Mouse (Mus musculus) forebrain, postnatal 0 days (tissue): Measurements from ENCODE around the gene Plekhj1. TPM values are rescaled to one million over a fixed set of nuclear protein-coding genes. Genes with fewer than 3 reads are reported as not detected.

Experiments used
- ATAC-seq: fragments of 200-750 bp; cut with Nextera tagmentation; 2 replicates; pipeline ENCODE4 v1.8.0; 2017; ENCODE audit warnings: mild to moderate bottlenecking, moderate library complexity
- DNase-seq: peaks from one replicate; pipeline ENCODE4 v3.0.0-alpha.2; 2015
- H3K27ac ChIP-seq: fragments of 300-500 bp; sonication (generic); 2 replicates; pipeline ENCODE4 v1.5.1; 2014; ENCODE audit warnings: low read depth, mild to moderate bottlenecking, antibody characterized with exemption, low read length, moderate library complexity, mixed read lengths
- H3K27me3 ChIP-seq: fragments of 300-500 bp; sonication (generic); 2 replicates; pipeline ENCODE4 v1.6.1; 2014; ENCODE audit warnings: mild to moderate bottlenecking, low read length, mixed read lengths; ENCODE audit not compliant: insufficient read depth
- H3K36me3 ChIP-seq: fragments of 300-500 bp; sonication (generic); 2 replicates; pipeline ENCODE4 v1.6.1; 2014; ENCODE audit warnings: mild to moderate bottlenecking, moderate library complexity; ENCODE audit not compliant: insufficient read depth
- H3K4me1 ChIP-seq: fragments of 300-500 bp; sonication (generic); 2 replicates; pipeline ENCODE4 v1.6.1; 2014; ENCODE audit warnings: antibody characterized with exemption; ENCODE audit not compliant: insufficient read depth
- H3K4me2 ChIP-seq: fragments of 300-500 bp; sonication (generic); 2 replicates; pipeline ENCODE4 v1.6.1; 2014; ENCODE audit warnings: low read depth, mild to moderate bottlenecking, moderate library complexity
- H3K4me3 ChIP-seq: fragments of 300-500 bp; sonication (generic); 2 replicates; pipeline ENCODE4 v1.5.1; 2014; ENCODE audit warnings: low read depth, low read length, mixed read lengths
- H3K9ac ChIP-seq: fragments of 300-500 bp; sonication (generic); 2 replicates; pipeline ENCODE4 v1.6.1; 2014; ENCODE audit warnings: mild to moderate bottlenecking
- H3K9me3 ChIP-seq: fragments of 300-500 bp; sonication (generic); 2 replicates; pipeline ENCODE4 v1.6.1; 2016; ENCODE audit warnings: low read length
- CTCF ChIP-seq: sonication (generic); IDR thresholded peaks from 2 replicates; pipeline ENCODE4 v1.5.1; 2016; ENCODE audit warnings: antibody characterized with exemption, control low read depth, low read depth
- WGBS: fragments of 180-500 bp; shearing (Covaris S2); extraction: QIAGEN DNeasy Blood & Tissue Kit; methylation state at CpG from one replicate; pipeline ENCODE4 v1.1.7; 2014; 5-methylcytosine and 5-hydroxymethylcytosine counted together
- polyA plus RNA-seq: library from polyadenylated mRNA; unstranded; fragments of >200 nt; fragmentation: Nextera tagmentation; extraction: Ambion mirVana; gene quantifications from 2 replicates; pipeline ENCODE4 v1.2.1, GENCODE M21; 2015
- total RNA-seq: library from RNA; depleted of rRNA; stranded (reverse); fragments of >200 nt; gene quantifications from 2 replicates; pipeline ENCODE4 v1.2.3, GENCODE M21; 2014

Gene Plekhj1
- total and polyA plus RNA-seq, 2 experiments from 2014 or later: 89.0 to 96.8 TPM

- Histone ChIP-seq H3K9me3 (no peaks in the 10 kb centered on the region), H3K4me2 (no peak overlapping the region), H3K9ac (no peak overlapping the region), H3K4me1 (no peaks in the 10 kb centered on the region; the same call in 1 of the 2 replicates), H3K4me3 (no peak overlapping the region), H3K27ac (no peak overlapping the region), H3K36me3 (peaks cover 53% of the 10 kb centered on the region), H3K27me3 (no peaks in the 10 kb centered on the region)
- ATAC-seq (no peak), DNase-seq (no peak)
- 84% methylated on average over 2 of the region's 2 CpGs for WGBS
- TF ChIP-seq CTCF: no peak
Measured at GRCm38 (mm10) chr10:80765746-80766145, 32.7 kb downstream of the Plekhj1 start.

- WGBS: 95% methylated on average over 2 of the region's 2 CpGs
- DNase-seq (no peak), ATAC-seq (no peak)
- Histone ChIP-seq H3K9ac (no peak overlapping the region), H3K4me3 (no peak overlapping the region), H3K4me2 (no peak overlapping the region), H3K27ac (no peak overlapping the region), H3K27me3 (no peaks in the 10 kb centered on the region), H3K4me1 (no peaks in the 10 kb centered on the region; the same call in 1 of the 2 replicates), H3K9me3 (no peaks in the 10 kb centered on the region), H3K36me3 (peaks cover 34% of the 10 kb centered on the region)
- TF ChIP-seq CTCF: no peak
Measured at GRCm38 (mm10) chr10:80763502-80763901, 34.9 kb downstream of the Plekhj1 start.

GRCm38 (mm10) chr10:80761821-80762220 lies 36.6 kb downstream of the Plekhj1 start:
- H3K9me3 ChIP-seq: no peaks in the 10 kb centered on the region
- DNase-seq: no peak
- H3K4me3 ChIP-seq: no peak overlapping the region
- no peak for TF ChIP-seq CTCF
- peaks cover 19% of the 10 kb centered on the region for H3K36me3 ChIP-seq
- ATAC-seq: no peak
- H3K4me2 ChIP-seq: no peak overlapping the region
- no peak overlapping the region for H3K9ac ChIP-seq
- no peaks in the 10 kb centered on the region for H3K27me3 ChIP-seq
- 72% methylated on average over 3 of the region's 3 CpGs for WGBS
- no peak overlapping the region for H3K27ac ChIP-seq
- peaks cover 9% of the 10 kb centered on the region for H3K4me1 ChIP-seq

- H3K4me1 ChIP-seq: peaks cover 17% of the 10 kb centered on the region
- no peaks in the 10 kb centered on the region for H3K9me3 ChIP-seq
- peaks cover 10% of the 10 kb centered on the region; the same call in 1 of the 2 replicates for H3K36me3 ChIP-seq
- no peak overlapping the region for H3K27ac ChIP-seq
- 82% methylated on average over 4 of the region's 4 CpGs for WGBS
- DNase-seq (no peak), ATAC-seq (no peak)
- H3K4me3 ChIP-seq: no peak overlapping the region
- no peak overlapping the region for H3K9ac ChIP-seq
- no peaks in the 10 kb centered on the region for H3K27me3 ChIP-seq
- TF ChIP-seq CTCF: no peak
- H3K4me2 ChIP-seq: no peak overlapping the region
Measured at GRCm38 (mm10) chr10:80760596-80761524, 37.6 kb downstream of the Plekhj1 start.

GRCm38 (mm10) chr10:80758651-80759050 lies 39.8 kb downstream of the Plekhj1 start:
- peaks cover 17% of the 10 kb centered on the region for H3K4me1 ChIP-seq

GRCm38 (mm10) chr10:80757717-80758116 lies 40.7 kb downstream of the Plekhj1 start:
- Histone ChIP-seq H3K9me3 (no peaks in the 10 kb centered on the region), H3K9ac (no peak overlapping the region), H3K4me1 (peaks cover 17% of the 10 kb centered on the region), H3K27ac (no peak overlapping the region; the same call in 1 of the 2 replicates), H3K4me3 (no peak overlapping the region), H3K27me3 (no peaks in the 10 kb centered on the region), H3K4me2 (peak overlapping the region; percentile 72; the same call in 1 of the 2 replicates), H3K36me3 (no peaks in the 10 kb centered on the region)
- DNase-seq (peak; percentile 53), ATAC-seq (peak; percentile 42)
- TF ChIP-seq CTCF: peak; percentile 69
- whole genome bisulfite sequencing: 34% methylated on average over 5 of the region's 5 CpGs

More at GRCm38 (mm10) chr10:80758651-80759050, 39.8 kb downstream of the Plekhj1 start:
- Histone ChIP-seq H3K9me3 (no peaks in the 10 kb centered on the region), H3K27ac (no peak overlapping the region), H3K27me3 (no peaks in the 10 kb centered on the region), H3K36me3 (no peaks in the 10 kb centered on the region), H3K4me3 (no peak overlapping the region), H3K9ac (no peak overlapping the region), H3K4me2 (no peak overlapping the region)
- TF ChIP-seq CTCF: no peak
- DNase-seq (no peak), ATAC-seq (no peak)
- WGBS: 87% methylated on average over 7 of the region's 7 CpGs

- H3K36me3 ChIP-seq: no peaks in the 10 kb centered on the region
- DNase-seq (no peak), ATAC-seq (no peak)
- WGBS: 56% methylated on average over 4 of the region's 4 CpGs
- peaks cover 17% of the 10 kb centered on the region for H3K4me1 ChIP-seq
- H3K4me3 ChIP-seq: peak overlapping the region; percentile 70; the same call in 1 of the 2 replicates
- H3K27ac ChIP-seq: no peak overlapping the region
- H3K9me3 ChIP-seq: no peaks in the 10 kb centered on the region
- H3K9ac ChIP-seq: peak overlapping the region; percentile 84; the same call in 1 of the 2 replicates
- peak overlapping the region; percentile 72 for H3K4me2 ChIP-seq
- no peak for TF ChIP-seq CTCF
- H3K27me3 ChIP-seq: no peaks in the 10 kb centered on the region
Measured at GRCm38 (mm10) chr10:80756967-80757366, 41.5 kb downstream of the Plekhj1 start.
